10 mouse cellular contexts compared by ENCODE assay signal in genomic region chr11:32718371-32718770, GRCm38 (mm10).
A peak's percentile ranks its signal among the peaks of the same experiment; 100 is the strongest.
DNase-seq lines count a peak whose midpoint lies in the region; TF ChIP-seq lines count a peak whose summit lies in the region.
"Had no signal": no experiment of that assay in that cellular context is flagged by ENCODE, and none has a peak within 500 bp of the region (broad histone marks: within the 10 kb centered on the region; RNA-seq: fewer than 3 reads in every experiment).

No protein-coding gene starts in this region.

- H3K4me1 ChIP-seq in heart, embryonic 10.5 days = peaks cover 17% of the 10 kb centered on the region
- peaks cover 11% of the 10 kb centered on the region for H3K4me1 ChIP-seq in heart, adult 2 months (ENCODE audit: control insufficient read depth, insufficient read depth, low read length)
- H3K4me1 ChIP-seq in thymus, adult 2 months (replicated peaks; ENCODE audit: control insufficient read depth, insufficient read depth, low read length) = no peaks in the 10 kb centered on the region; the same call in 1 of the 2 replicates

- no peaks in the 10 kb centered on the region for H3K9me3 ChIP-seq in heart, embryonic 10.5 days
- H3K9me3 ChIP-seq: megakaryocyte, embryonic 14.5 days had no signal

- H3K36me3 ChIP-seq in heart, embryonic 10.5 days = peaks cover 9% of the 10 kb centered on the region; the same call in 1 of the 2 replicates
- peaks cover 14% of the 10 kb centered on the region for H3K36me3 ChIP-seq in heart, adult 2 months (ENCODE audit: control insufficient read depth, insufficient read depth, low read length)
- H3K36me3 ChIP-seq in thymus, adult 2 months (ENCODE audit: control insufficient read depth, insufficient read depth, low read length) = no peaks in the 10 kb centered on the region

- H3K27ac ChIP-seq in heart, embryonic 10.5 days = no peak overlapping the region
- H3K27ac ChIP-seq in heart, adult 2 months = no peak overlapping the region
- no peak overlapping the region for H3K27ac ChIP-seq in thymus, adult 2 months (ENCODE audit: control insufficient read depth, insufficient read depth, low read length)

- H3K4me3 ChIP-seq in heart, embryonic 10.5 days = no peak overlapping the region
- H3K4me3 ChIP-seq in heart, adult 2 months = no peak overlapping the region
- H3K4me3 ChIP-seq in thymus, adult 2 months (ENCODE audit: control insufficient read depth, insufficient read depth, low read length) = no peak overlapping the region
- H3K4me3 ChIP-seq: megakaryocyte, embryonic 14.5 days had no signal

- no peak for TF ChIP-seq CTCF in heart, adult 2 months (IDR thresholded peaks at IDR 0.05)
- TF ChIP-seq CTCF in thymus, adult 2 months (IDR thresholded peaks at IDR 0.05; ENCODE audit: borderline replicate concordance, control insufficient read depth, extremely low read depth, insufficient read depth, low read length, poor library complexity) = no peak

- WGBS in heart, embryonic 10.5 days = 45% methylated on average over 2 of the region's 2 CpGs
- WGBS in heart, adult 2 months = 47% methylated on average over 2 of the region's 2 CpGs
- 94% methylated on average over 2 of the region's 2 CpGs for WGBS in thymus, adult 2 months

- no peak overlapping the region for H3K9ac ChIP-seq in heart, adult 2 months (ENCODE audit: low read depth, low read length)

- intact Hi-C loops in heart, adult 2 months (cut with DNase I) = no loop called here

- DNase-seq in heart, embryonic 10.5 days (ENCODE audit: low spot score) = peak; percentile 72
- DNase-seq in heart, adult 2 months = no peak
- peak; percentile 24 for DNase-seq in ovary, postnatal 14 days (ENCODE audit: low spot score)
- no peak for DNase-seq in ovary, postnatal 36 days (ENCODE audit: low spot score)
- DNase-seq in gastrocnemius, postnatal 25 days = peak; percentile 17
- peak; percentile 50 for DNase-seq in testis, postnatal 10 days (ENCODE audit: low spot score)
- no peak for DNase-seq in liver
- DNase-seq in thymus, adult 2 months = no peak

- peaks cover 6% of the 10 kb centered on the region; the same call in 1 of the 2 replicates for H3K79me2 ChIP-seq in heart, adult 2 months (replicated peaks; ENCODE audit: control insufficient read depth, insufficient read depth, low read length)

- TF ChIP-seq EP300 in heart, adult 2 months (IDR thresholded peaks at IDR 0.05; ENCODE audit: insufficient read depth, low read depth, low read length) = no peak

- no peak for TF ChIP-seq POLR2A in heart, adult 2 months (IDR thresholded peaks at IDR 0.05; ENCODE audit: insufficient read depth, low read depth, low read length)
- TF ChIP-seq POLR2A in thymus, adult 2 months (IDR thresholded peaks at IDR 0.05; ENCODE audit: control insufficient read depth, extremely low read depth, insufficient read depth, low read length, poor library complexity) = no peak

- no peaks in the 10 kb centered on the region for H3K27me3 ChIP-seq in heart, embryonic 10.5 days (ENCODE audit: insufficient read depth, poor library complexity, severe bottlenecking)
- H3K27me3 ChIP-seq in heart, adult 2 months (ENCODE audit: control insufficient read depth, insufficient read depth, low read length) = no peaks in the 10 kb centered on the region
- no peaks in the 10 kb centered on the region for H3K27me3 ChIP-seq in thymus, adult 2 months (ENCODE audit: control insufficient read depth, insufficient read depth, low read length)
- H3K27me3 ChIP-seq: megakaryocyte, embryonic 14.5 days; Patski had no signal

Comparison
In these comparisons a context has a peak if more than half of its experiments do, and no peak if none do; other contexts are left out.
1. DNase-seq: peak in heart, embryonic 10.5 days (single experiment), ovary, postnatal 14 days (single experiment), gastrocnemius, postnatal 25 days (single experiment) and testis, postnatal 10 days (single experiment); none in heart, adult 2 months (0 of 2), ovary, postnatal 36 days (single experiment), liver (single experiment) and thymus, adult 2 months (single experiment).